Mouse (Mus musculus) lung, embryonic 15.5 days (tissue): Measurements from ENCODE around the gene Cnga1. TPM values are rescaled to one million over a fixed set of nuclear protein-coding genes. Genes with fewer than 3 reads are reported as not detected.
"Not testable (repeated sequence)": the region's sequence is repeated elsewhere in the genome, so short reads cannot be mapped to it uniquely, and the experiment has no call there.

Experiments used
- ATAC-seq: fragments of 200-750 bp; cut with Nextera tagmentation; 2 replicates; pipeline ENCODE4 v1.8.0; 2017; ENCODE audit warnings: moderate number of reproducible peaks, borderline replicate concordance; ENCODE audit not compliant: low FRiP score, low TSS enrichment; ENCODE audit errors: extremely low read depth
- H3K27ac ChIP-seq: fragments of 300-500 bp; sonication (generic); 2 replicates; pipeline ENCODE4 v1.5.1; 2015; ENCODE audit warnings: moderate library complexity, mild to moderate bottlenecking, inconsistent platforms
- H3K27me3 ChIP-seq: fragments of 300-500 bp; sonication (generic); 2 replicates; pipeline ENCODE4 v1.6.1; 2015; ENCODE audit warnings: inconsistent platforms
- H3K36me3 ChIP-seq: fragments of 300-500 bp; sonication (generic); 2 replicates; pipeline ENCODE4 v1.6.1; 2015; ENCODE audit warnings: inconsistent platforms
- H3K4me1 ChIP-seq: fragments of 300-500 bp; sonication (generic); 2 replicates; pipeline ENCODE4 v1.6.1; 2015; ENCODE audit warnings: inconsistent platforms
- H3K4me2 ChIP-seq: fragments of 300-500 bp; sonication (generic); 2 replicates; pipeline ENCODE4 v1.6.1; 2015; ENCODE audit warnings: inconsistent platforms, mild to moderate bottlenecking, moderate library complexity
- H3K4me3 ChIP-seq: fragments of 300-500 bp; sonication (generic); 2 replicates; pipeline ENCODE4 v1.5.1; 2015; ENCODE audit warnings: mild to moderate bottlenecking, inconsistent platforms
- H3K9ac ChIP-seq: fragments of 300-500 bp; sonication (generic); 2 replicates; pipeline ENCODE4 v1.6.1; 2015; ENCODE audit warnings: inconsistent platforms
- H3K9me3 ChIP-seq: fragments of 300-500 bp; sonication (generic); 2 replicates; pipeline ENCODE4 v1.6.1; 2016; ENCODE audit warnings: inconsistent platforms
- WGBS: fragments of 180-500 bp; shearing (Covaris S2); methylation state at CpG from one replicate; pipeline ENCODE4 v1.1.7; 2015; 5-methylcytosine and 5-hydroxymethylcytosine counted together
- polyA plus RNA-seq: library from polyadenylated mRNA; unstranded; fragments of >200 nt; fragmentation: Nextera tagmentation; extraction: Ambion mirVana; gene quantifications from 2 replicates; pipeline ENCODE4 v1.2.1, GENCODE M21; 2015

Cnga1 gene
- polyA plus RNA-seq, 1 experiment from 2014 or later: 0.06 TPM

GRCm38 (mm10) chr5:72579599-72579998 is 64.5 kb downstream of the Cnga1 start:
- 53% methylated on average over 10 of the region's 10 CpGs for WGBS
- not testable (repeated sequence) for H3K4me1 ChIP-seq, H3K9me3 ChIP-seq, H3K4me2 ChIP-seq, H3K27ac ChIP-seq, H3K4me3 ChIP-seq, H3K9ac ChIP-seq, ATAC-seq, H3K36me3 ChIP-seq
- peaks cover 32% of the 10 kb centered on the region for H3K27me3 ChIP-seq

GRCm38 (mm10) chr5:72565621-72566020 is 78.5 kb downstream of the Cnga1 start:
- no peaks in the 10 kb centered on the region for H3K4me1 ChIP-seq
- no peak overlapping the region for H3K4me3 ChIP-seq
- 83% methylated on average over 5 of the region's 5 CpGs for WGBS
- H3K9ac ChIP-seq: no peak overlapping the region
- no peaks in the 10 kb centered on the region for H3K9me3 ChIP-seq
- H3K4me2 ChIP-seq: no peak overlapping the region
- H3K36me3 ChIP-seq: no peaks in the 10 kb centered on the region
- H3K27ac ChIP-seq: no peak overlapping the region
- H3K27me3 ChIP-seq: no peaks in the 10 kb centered on the region
- no peak for ATAC-seq

GRCm38 (mm10) chr5:72563183-72563582 is 80.9 kb downstream of the Cnga1 start:
- not testable (repeated sequence) for H3K27me3 ChIP-seq, H3K4me2 ChIP-seq, ATAC-seq, H3K27ac ChIP-seq, H3K9ac ChIP-seq, H3K36me3 ChIP-seq, H3K4me3 ChIP-seq, H3K9me3 ChIP-seq, H3K4me1 ChIP-seq
- WGBS: 83% methylated on average over 2 of the region's 2 CpGs

DNA sequence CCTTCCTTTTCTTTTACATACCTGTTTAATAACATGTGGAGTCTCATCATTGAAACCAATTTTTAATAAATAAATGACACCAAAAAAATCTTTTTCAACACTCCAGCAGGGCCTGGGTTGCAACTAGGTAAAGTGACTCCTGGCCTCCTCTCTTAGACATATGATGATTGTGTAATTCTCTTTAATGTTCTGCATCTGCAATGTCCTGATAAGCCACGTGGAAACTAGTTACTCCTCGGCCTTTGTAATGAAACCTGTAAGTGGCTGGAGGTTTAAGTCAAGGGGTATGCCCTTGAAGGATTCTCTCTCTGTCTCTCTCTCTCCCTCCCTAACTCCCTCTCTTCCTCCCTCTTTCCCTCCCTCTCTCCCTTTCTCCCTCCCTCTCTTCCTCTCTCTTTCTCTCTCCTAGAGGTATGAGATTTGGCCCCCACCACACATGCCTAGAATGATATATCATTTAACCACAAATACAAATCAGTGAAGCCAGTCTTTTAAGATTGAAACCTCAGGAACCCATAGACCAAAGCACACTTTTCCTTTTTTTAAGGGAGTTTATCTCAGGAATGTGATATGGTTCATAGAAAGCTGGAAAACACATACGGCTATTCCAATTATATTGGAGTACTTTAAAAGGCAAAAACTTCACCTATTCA is 83.0 kb downstream of the Cnga1 start:
- Histone ChIP-seq H3K4me1 (no peaks in the 10 kb centered on the region), H3K9me3 (no peaks in the 10 kb centered on the region), H3K9ac (no peak overlapping the region), H3K27me3 (no peaks in the 10 kb centered on the region), H3K36me3 (no peaks in the 10 kb centered on the region), H3K27ac (no peak overlapping the region), H3K4me3 (no peak overlapping the region), H3K4me2 (no peak overlapping the region)
- no peak for ATAC-seq
- WGBS: 48% methylated on average over 3 of the region's 3 CpGs

- Histone ChIP-seq H3K4me1 (no peaks in the 10 kb centered on the region), H3K4me3 (peak within 1 kb of the TSS; percentile 82), H3K9ac (peak within 1 kb of the TSS; percentile 89), H3K9me3 (no peaks in the 10 kb centered on the region), H3K36me3 (no peaks in the 10 kb centered on the region), H3K27me3 (no peaks in the 10 kb centered on the region), H3K27ac (peak within 1 kb of the TSS; percentile 45), H3K4me2 (peak within 1 kb of the TSS; percentile 91)
- under 1% methylated on average over 42 of the region's 42 CpGs for WGBS
- ATAC-seq: peak; percentile 96
These were observed 84.5 kb downstream of the Cnga1 start, which contains the start of gene Nfxl1 for GRCm38 (mm10) chr5:72559544-72560049. TSS of gene Nfxl1 (minus strand) at chr5:72559684.

DNA sequence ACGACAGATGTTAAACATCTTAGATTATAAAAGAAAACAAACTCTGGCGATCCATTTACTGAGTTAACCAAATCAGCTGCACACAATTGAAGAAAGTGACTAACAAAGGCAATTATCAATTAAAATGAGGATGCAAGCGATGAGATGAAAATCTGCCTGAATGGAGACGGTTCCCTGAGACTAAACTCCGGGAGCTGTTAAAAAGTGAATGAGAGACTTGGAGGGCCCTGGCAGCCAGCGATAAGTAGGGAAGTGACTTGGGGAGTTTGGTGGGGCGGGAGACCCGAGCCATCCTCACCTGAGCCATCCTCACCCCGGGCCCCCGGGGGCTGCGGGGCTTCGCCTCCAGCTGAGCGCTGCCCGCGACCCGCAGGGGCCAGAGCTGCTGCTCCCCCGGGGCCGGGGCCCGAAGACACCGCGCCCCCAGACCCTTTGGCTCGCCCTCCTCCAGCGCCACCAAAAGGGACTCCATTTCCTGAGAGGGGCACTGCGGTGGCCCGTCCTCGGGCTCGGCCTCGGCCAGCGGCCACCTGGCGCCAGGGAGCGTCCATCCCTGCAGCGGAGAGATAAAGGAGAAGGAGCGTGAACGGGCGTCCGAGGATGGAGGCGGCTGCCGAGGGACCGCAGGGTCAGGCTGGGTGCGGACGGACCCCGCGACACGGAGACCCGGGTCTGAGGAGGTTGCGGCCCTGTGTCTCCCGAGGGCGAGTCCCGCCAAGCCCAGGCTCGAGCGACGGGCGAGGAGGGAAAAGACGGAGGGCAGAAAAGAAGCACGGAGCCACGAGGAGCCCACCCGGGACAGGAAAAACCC is 85.2 kb downstream of the Cnga1 start:
- Histone ChIP-seq H3K4me1 (no peaks in the 10 kb centered on the region), H3K9ac (peak overlapping the region; percentile 89), H3K36me3 (no peaks in the 10 kb centered on the region), H3K27ac (peak overlapping the region; percentile 43), H3K4me3 (peak overlapping the region; percentile 82), H3K27me3 (no peaks in the 10 kb centered on the region), H3K4me2 (peak overlapping the region; percentile 91), H3K9me3 (no peaks in the 10 kb centered on the region)
- peak; percentile 83 for ATAC-seq
- under 1% methylated on average over 56 of the region's 57 CpGs for WGBS

DNA sequence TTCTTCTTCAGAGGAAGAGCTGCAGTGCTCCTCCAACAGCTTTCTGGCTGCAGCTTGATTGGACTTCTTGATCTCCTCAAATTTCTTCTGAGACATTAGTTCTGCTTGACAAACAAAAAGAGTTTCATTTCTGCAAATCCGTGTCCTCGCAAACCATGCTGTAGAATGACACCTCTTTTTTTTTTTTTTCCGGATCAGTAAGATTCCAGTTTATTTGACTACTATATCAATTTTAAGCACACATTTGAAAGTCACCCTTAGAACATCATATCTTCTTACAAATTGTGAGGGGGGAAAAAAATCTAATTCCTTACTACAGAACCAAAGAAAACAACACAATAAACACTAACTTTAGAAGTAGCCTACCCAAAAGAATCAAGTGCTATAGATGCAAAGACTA is 87.8 kb downstream of the Cnga1 start:
- 87% methylated on average over 3 of the region's 3 CpGs for WGBS

More for the DNA sequence above, 87.8 kb downstream of the Cnga1 start:
- H3K36me3 ChIP-seq: peaks cover 11% of the 10 kb centered on the region
- H3K4me1 ChIP-seq: no peaks in the 10 kb centered on the region
- H3K4me3 ChIP-seq: no peak overlapping the region
- no peak overlapping the region for H3K9ac ChIP-seq
- H3K27ac ChIP-seq: no peak overlapping the region
- no peaks in the 10 kb centered on the region for H3K27me3 ChIP-seq
- no peak for ATAC-seq
- no peaks in the 10 kb centered on the region for H3K9me3 ChIP-seq
- H3K4me2 ChIP-seq: no peak overlapping the region

Other genes starting within 250 kb of the Cnga1 start
- 1.4 and 1.8 TPM in 2 replicates for gene Corin, start 139.8 kb downstream of the Cnga1 start, polyA plus RNA-seq
- 15.1 and 16.7 TPM in 2 replicates for gene Nfxl1, start 84.6 kb downstream of the Cnga1 start, polyA plus RNA-seq
- not detected in 2 replicates for gene Zar1, start 63.0 kb downstream of the Cnga1 start, polyA plus RNA-seq
- 0.14 and 0.16 TPM in 2 replicates for gene Gm5868, start 56.7 kb downstream of the Cnga1 start, polyA plus RNA-seq
- 0.93 and 2.0 TPM in 2 replicates for gene Nipal1, start 3.5 kb upstream of the Cnga1 start, polyA plus RNA-seq
- gene Txk, start 108.5 kb upstream of the Cnga1 start, polyA plus RNA-seq: 0.35 and 0.74 TPM in 2 replicates
- gene Tec, start 224.2 kb upstream of the Cnga1 start, polyA plus RNA-seq: 4.4 and 4.6 TPM in 2 replicates